Mouse (Mus musculus) WW6 (cell line): ENCODE results near the gene Palm3.

Experiments used
- DNase-seq: peaks from one replicate; pipeline ENCODE4 v3.0.0-alpha.2; 2013; ENCODE audit warnings: low read depth, low spot score

Gene Palm3

GRCm38 (mm10) chr8:84023085-84023484 lies 1.8 kb downstream of the Palm3 start:
- DNase-seq, result no peak

- no peak for DNase-seq
These were observed 2.4 kb downstream of the Palm3 start for GRCm38 (mm10) chr8:84023631-84024030.

- peak; percentile 70 for DNase-seq
These were observed 2.9 kb downstream of the Palm3 start for GRCm38 (mm10) chr8:84024171-84024570.

DNA sequence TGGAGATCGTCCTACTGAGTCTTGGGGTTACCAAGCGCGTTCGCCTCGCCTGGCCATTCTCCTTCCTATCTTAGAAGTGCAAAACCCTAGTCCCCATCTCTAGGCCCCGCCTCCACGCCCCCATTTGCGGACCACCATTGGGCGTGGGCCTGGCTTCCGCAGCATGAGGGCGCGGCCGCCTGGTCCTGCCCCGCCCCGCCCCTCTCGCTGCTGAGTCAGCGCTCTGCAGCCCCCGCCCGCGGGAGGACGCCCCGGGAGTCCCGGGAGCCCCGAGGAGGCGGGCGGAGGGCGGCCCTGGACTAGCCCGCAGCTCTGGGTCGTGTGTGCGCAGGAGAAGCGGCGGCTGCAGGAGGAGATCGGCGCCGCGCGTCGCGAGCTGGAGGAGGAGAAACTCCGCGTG lies 4.6 kb downstream of the Palm3 start:
- peak; percentile 59 for DNase-seq

DNA sequence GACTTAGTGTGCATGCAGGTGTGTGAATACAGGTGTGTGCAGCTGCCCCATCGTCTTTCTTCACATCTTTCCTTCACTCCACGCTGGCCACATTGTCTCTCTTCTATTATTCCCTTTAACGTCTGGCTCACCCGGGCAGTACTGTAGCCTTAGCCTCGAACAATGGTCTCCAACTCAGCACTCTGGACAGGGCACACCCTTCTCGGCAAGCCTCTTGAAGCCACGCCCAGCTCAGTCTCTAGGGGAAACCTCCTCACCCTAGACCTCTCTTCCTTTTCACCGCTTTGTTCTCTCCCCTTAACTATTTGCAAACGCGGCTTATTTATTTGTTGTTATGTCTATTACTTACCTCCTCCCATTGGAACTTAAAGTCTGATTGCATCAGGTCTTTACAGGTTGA lies 6.2 kb downstream of the Palm3 start:
- DNase-seq, result peak; percentile 61

GRCm38 (mm10) chr8:84029272-84029671 lies 8.0 kb downstream of the Palm3 start:
- DNase-seq, result no peak

DNA sequence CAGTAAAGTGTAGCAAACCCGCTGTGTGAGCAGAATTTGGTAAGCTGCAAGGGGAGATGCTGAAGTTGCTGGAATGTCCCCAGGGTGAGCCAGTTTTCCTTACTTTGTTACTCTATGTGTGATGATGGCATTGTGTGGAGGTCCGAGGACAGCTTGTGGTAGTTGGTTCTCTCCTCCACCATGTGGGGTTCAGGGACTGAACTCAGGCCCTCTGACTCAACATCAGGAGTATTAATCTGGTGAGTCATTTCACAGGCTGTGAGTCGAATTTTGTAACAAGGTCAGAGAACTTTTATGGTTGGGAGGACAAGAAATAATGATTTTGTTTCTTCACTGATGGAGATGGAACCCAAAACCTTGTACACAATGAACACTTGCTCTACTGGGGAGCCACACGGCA lies 11.5 kb downstream of the Palm3 start:
- no peak for DNase-seq

DNA sequence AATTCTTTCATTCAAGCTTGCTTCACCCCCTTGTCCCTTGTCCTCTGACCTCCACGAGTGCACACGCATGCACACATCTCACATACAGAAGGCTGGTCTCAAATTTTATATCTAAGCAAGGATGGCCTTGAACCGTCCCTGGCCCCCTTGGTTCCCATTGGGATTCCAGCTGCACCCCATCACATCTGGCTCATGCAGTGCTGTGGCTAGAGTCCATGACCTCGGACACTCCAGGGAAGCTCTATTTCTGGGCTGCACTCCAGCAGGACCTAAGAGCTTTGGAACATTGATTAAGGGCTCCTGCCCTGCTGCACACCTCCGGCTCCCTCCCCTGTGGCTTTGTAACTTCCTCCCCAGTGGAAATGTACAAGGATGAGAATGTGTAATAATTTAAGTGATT lies 16.7 kb downstream of the Palm3 start:
- no peak for DNase-seq

GRCm38 (mm10) chr8:84039050-84039449 lies 17.8 kb downstream of the Palm3 start:
- DNase-seq, result peak; percentile 74

DNA sequence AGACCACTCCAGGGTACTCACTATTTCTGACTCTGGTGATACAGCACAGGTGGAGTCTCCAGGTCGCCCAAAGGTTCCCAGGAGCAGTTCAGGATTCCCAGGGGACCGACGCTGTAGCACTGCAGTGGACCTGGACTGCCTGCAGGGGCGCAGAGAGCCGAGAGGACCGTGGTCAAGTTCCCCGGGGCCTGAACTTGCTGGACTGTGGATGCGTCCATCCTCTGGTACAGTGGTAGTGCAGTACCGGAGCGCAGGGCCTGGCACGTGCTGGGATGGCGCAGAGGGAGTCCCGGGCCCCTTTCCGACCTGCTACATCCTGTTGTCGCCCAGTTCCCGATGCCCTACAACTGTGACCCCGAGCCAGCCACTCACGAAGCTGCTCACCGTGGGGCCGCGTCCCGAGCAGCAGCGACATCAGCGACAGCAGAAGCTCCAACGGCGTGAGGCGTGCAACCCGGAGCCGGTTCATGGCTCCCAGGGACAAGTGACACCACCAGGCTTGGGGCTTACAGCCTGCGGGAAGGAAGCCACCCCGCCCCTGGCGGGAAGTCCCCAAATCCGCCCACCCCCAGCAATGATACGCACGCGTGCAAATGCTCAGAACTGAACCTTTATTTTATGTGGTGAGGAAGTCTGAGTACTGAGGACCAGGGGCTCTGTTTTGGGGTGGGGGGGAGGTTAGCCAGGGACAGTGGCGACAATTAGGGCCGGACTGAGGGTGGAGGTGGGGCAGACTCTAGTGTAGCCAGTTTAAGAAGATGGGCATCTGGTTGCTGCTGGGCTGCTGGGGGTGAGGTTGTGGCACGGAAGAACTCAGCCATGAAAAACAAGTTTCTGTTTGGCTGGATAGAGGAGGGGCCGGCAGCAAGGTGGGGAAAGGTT lies 21.0 kb downstream of the Palm3 start, which contains the start of gene Il27ra:
Gene Il27ra, minus strand, starts transcription at position 524 of the 882 bp plus-strand sequence.
- no peak for DNase-seq

- DNase-seq, result no peak
These were observed 21.7 kb downstream of the Palm3 start for GRCm38 (mm10) chr8:84042948-84043342.

- no peak for DNase-seq
These were observed 22.8 kb downstream of the Palm3 start for GRCm38 (mm10) chr8:84044103-84044502.

DNA sequence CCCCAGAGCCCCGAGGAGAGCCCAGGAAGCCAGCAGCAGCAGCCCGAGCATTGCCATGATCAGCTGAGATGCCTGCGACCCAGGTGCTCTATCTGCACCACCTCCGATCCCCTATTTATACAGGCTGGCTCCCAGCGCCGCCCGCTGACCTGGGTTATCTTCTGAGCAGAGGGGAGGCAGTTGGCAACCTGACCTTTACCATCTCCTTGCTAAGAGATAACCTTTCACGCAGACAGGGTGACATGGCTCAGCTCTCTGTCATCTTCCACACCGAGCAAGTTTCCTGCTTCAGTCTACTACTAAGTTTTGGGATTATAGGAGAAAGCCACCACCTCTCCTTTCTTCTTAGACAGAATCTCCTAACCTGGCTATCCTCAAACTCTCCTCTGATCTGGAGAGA lies 23.6 kb downstream of the Palm3 start, which contains the start of gene Rln3:
Gene Rln3, minus strand, starts transcription at position 101 of the 400 bp plus-strand sequence.
- no peak for DNase-seq

DNA sequence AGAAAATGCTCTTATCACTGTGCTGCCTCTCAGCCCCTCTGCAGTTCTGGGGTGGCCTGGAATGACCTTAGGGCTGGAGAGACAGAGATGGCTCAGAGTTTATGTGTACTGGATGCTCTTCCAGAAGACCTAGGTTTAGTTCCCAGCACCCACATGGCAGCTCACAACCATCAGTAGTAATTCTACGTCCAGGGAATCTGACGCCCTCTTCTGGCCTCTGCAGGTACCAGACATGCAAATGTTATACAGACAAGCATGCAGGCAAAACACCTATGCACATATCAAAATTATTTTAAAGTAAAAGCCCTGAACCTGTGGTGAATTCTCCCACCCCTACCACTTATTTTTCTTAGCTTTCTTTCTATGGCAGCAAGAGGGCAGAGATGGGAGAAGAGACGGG lies 25.2 kb downstream of the Palm3 start:
- DNase-seq, result no peak

DNA sequence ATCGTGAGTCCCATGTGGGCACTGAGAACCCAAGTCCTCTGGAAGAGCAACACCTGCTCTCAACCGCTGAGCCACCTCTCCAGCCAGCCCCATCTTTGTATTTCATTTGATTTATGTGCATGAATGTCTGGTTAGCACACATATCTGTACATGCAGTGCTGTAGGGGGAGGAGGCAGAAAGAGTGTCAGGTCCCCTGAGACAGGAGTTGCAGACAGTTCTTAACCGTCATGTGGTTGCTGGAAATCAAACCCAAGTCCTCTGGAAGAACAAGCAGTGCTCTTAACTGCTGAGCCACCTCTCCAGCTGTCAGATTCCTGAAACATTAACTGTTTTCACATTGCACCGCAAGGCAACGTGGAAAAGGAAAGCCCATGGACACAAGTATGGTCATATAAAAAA lies 26.9 kb downstream of the Palm3 start:
- DNase-seq, result no peak

GRCm38 (mm10) chr8:84052746-84053145 lies 31.5 kb downstream of the Palm3 start:
- no peak for DNase-seq

- DNase-seq, result no peak
These were observed 32.0 kb downstream of the Palm3 start for GRCm38 (mm10) chr8:84053229-84053628.

- DNase-seq, result no peak
These were observed 36.6 kb downstream of the Palm3 start for GRCm38 (mm10) chr8:84057827-84058226.

- DNase-seq, result no peak
These were observed 38.0 kb downstream of the Palm3 start for GRCm38 (mm10) chr8:84059226-84059625.

- no peak for DNase-seq
These were observed 39.0 kb downstream of the Palm3 start for GRCm38 (mm10) chr8:84060245-84060644.

DNA sequence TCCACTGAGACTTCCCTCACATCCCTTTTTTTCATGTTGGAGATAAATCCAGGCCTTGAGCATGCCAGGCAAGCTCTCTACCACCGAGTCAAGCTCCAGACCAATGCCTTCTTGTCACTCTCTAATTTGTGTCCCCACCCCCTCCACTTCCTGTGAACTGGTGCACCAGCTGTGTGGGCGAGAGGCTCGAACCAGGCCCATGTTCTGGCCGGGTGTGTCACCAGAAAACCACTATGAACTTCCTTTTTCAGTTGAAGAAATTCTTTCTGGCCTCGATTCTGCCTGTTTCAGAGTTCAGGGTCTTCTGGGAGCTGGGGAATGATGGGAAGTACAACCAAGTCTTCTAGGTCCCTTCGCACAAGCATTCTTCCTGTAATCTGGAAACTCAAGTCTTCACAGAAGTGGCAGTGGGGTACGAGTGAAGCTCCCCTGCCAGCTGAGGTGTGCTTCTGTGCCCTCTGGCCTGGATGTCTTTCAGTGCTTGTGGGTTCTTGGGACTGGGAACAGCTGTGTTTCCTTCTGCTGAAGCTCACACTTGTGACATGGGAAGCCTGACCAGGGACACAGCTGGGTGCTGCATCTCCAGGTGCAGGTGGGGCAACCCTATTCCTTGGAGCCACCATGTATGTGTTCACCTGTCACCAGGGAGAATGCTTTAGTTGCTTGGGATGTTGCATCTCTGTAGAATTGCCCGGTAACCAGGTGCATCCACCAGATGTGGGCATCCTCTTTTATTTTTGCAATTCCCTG lies 42.8 kb downstream of the Palm3 start:
- no peak for DNase-seq

GRCm38 (mm10) chr8:84065037-84065436 lies 43.8 kb downstream of the Palm3 start, which contains the start of gene Gm10643:
Gene Gm10643, minus strand, starts transcription at chr8:84065137.
- DNase-seq, result no peak
